Mouse (Mus musculus): Measurements from ENCODE around the gene Lrrtm3. TPM values are rescaled to one million over a fixed set of nuclear protein-coding genes. Genes with fewer than 3 reads are reported as not detected.
A peak's percentile ranks its signal among the peaks of the same experiment; 100 is the strongest.

The Lrrtm3 gene
- total RNA-seq (2021) = 10 to 100 TPM; 73.1 to 75.5 TPM
- long read RNA-seq, experiment 1, transcript Lrrtm3-201 (3 exons, 3,896 nt) = major isoform, 57 of 66 reads
- long read RNA-seq, experiment 1, partial matches to known transcripts = 8 of 66 reads
- long read RNA-seq, experiment 1, other reads (novel, unspliced or antisense) = 1 of 66 reads
- long read RNA-seq, experiment 2, transcript Lrrtm3-201 (3 exons, 3,896 nt) = major isoform, 27 of 38 reads
- long read RNA-seq, experiment 2, partial matches to known transcripts = 5 of 38 reads
- long read RNA-seq, experiment 2, other reads (novel, unspliced or antisense) = 5 of 38 reads

- peak; percentile 84 to 87 for DNase-seq (ENCODE audit: extremely low spot score in 1 of 2, low spot score in 2 of 2)
- intact Hi-C loops (cut with DNase I) = loop anchor here (2.0 to 10.0 kb wide), 8 partner anchors 91 to 1125 kb away; partner anchors contain the start of gene Gm7075
- Histone ChIP-seq H3K27ac (peak within 1 kb of the TSS; percentile 83), H3K4me3 (peak within 1 kb of the TSS; percentile 67)
- peak; percentile 63 for TF ChIP-seq CTCF (IDR thresholded peaks at IDR 0.05)
Measured at GRCm38 (mm10) chr10:64089680-64090460, at the start of gene Lrrtm3. Lrrtm3 (minus strand) TSS chr10:64090277.

DNA sequence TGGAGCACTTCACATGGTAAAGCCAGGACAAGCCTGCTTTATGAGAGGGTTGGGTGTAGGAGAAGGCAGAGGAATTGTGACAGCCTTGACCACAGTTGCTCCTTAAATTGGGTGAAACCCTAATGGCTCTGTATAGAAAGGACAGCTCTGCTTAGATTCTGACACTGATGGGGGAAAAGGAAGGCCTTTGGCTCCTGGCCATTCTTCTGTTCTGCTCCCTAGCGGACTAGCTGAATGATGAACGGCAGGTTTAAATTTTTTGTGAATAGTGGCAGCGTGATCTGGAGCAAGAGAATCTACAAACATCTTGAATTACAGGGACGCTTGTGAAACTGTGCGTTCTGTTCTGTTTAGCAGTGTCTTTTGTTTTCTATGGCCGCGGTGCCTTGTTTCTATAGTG lies 45.4 kb upstream of the Lrrtm3 start:
- Histone ChIP-seq H3K4me3 (no peak overlapping the region), H3K27ac (no peak overlapping the region)
- intact Hi-C loops (cut with DNase I) = no loop called here
- no peak for DNase-seq (ENCODE audit: extremely low spot score in 1 of 2, low spot score in 2 of 2)
- TF ChIP-seq CTCF (IDR thresholded peaks at IDR 0.05) = no peak

DNA sequence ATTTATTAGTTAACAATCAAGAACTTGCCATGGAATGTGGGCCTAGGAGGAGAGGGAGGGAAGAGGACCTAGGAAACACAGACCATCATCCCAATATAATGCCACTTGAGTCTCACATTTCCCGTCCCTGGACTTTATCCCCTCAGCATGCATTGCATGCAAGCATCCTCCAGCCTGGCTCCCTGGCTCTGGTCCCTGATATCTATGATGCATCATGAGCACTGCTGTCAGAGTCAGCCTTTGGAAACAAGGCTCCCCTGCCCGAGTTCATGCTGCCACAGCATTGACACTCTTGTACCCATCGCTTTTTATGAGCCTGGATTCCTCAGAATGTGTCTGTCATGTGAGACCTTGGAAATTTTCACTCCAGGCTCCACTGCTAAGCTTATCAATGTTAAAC lies 43.4 kb upstream of the Lrrtm3 start:
- no peak for DNase-seq (ENCODE audit: extremely low spot score in 1 of 2, low spot score in 2 of 2)

DNA sequence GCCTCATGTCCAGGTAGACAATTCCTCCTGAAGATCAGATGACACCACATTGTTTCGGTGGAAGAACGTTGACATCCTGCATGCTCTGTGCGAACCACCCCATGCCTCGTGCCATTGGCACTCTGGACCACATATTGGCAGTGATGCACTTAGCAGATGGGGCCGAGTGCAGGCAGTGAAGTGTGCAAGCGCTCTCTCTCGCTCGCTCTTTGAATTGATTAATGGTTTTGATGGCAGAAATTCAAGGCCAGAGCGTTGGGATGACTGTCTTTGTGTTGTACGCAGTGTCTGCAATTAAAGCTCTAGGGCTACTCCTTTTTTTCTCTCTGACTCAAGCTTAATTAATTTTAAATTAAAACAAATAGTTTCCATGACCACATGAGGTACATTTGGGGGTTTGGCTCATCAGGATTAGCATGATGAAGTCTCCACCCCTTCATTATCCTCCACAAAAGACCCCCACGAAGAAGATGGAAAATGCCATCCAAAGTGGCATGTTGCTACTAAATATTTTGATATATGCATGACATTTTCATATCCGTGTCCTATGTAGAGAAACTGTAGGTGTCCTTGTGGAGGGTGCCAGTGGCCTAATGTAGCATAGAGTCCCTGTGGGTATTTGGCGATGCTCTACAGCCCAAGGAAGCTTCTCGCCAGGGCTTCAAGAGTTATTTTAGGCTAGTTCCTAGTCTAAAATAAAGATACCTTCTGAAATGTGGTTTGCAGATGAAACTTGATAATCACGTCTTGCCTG lies 40.5 kb upstream of the Lrrtm3 start:
- intact Hi-C loops (cut with DNase I) = no loop called here
- no peak for TF ChIP-seq CTCF (IDR thresholded peaks at IDR 0.05)
- Histone ChIP-seq H3K4me3 (no peak overlapping the region), H3K27ac (no peak overlapping the region)
- no peak for DNase-seq (ENCODE audit: extremely low spot score in 1 of 2, low spot score in 2 of 2)

More for the DNA sequence above, 43.4 kb upstream of the Lrrtm3 start:
- intact Hi-C loops (cut with DNase I) = no loop called here
- Histone ChIP-seq H3K27ac (no peak overlapping the region), H3K4me3 (no peak overlapping the region)
- no peak for TF ChIP-seq CTCF (IDR thresholded peaks at IDR 0.05)

- no peak overlapping the region for H3K4me3 ChIP-seq
- H3K27ac ChIP-seq = no peak overlapping the region
- TF ChIP-seq CTCF (IDR thresholded peaks at IDR 0.05) = no peak
- intact Hi-C loops (cut with DNase I) = no loop called here
- DNase-seq (ENCODE audit: extremely low spot score in 1 of 2, low spot score in 2 of 2) = no peak
Measured at GRCm38 (mm10) chr10:64118833-64119232, 28.8 kb upstream of the Lrrtm3 start.

DNA sequence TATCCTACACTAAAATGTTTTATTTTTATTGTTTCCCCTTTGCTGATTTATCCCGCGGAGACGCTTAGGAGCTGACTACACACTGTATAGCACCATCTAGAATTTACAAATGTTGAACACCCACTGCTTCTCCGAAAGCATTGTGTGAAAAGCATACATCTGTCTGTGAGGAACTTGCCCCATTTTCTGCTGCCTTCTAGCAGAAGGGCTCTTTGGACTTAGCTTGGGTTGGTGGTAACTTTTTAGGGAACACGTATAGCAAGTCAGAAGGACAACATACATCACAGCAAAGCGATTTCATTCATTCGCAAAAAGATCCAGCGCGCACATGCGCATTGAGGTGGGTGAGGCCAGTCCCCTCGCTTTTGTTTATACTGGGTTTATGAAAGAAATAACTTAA lies 25.2 kb upstream of the Lrrtm3 start:
- no peak overlapping the region for H3K4me3 ChIP-seq
- DNase-seq (ENCODE audit: extremely low spot score in 1 of 2, low spot score in 2 of 2) = no peak
- intact Hi-C loops (cut with DNase I) = no loop called here
- no peak overlapping the region for H3K27ac ChIP-seq
- no peak for TF ChIP-seq CTCF (IDR thresholded peaks at IDR 0.05)

- no peak overlapping the region for H3K4me3 ChIP-seq
- no peak for DNase-seq (ENCODE audit: extremely low spot score in 1 of 2, low spot score in 2 of 2)
- peak; percentile 31 for TF ChIP-seq CTCF (IDR thresholded peaks at IDR 0.05)
- intact Hi-C loops (cut with DNase I) = no loop called here
- H3K27ac ChIP-seq = no peak overlapping the region
Measured at GRCm38 (mm10) chr10:64096532-64096931, 6.5 kb upstream of the Lrrtm3 start.

DNA sequence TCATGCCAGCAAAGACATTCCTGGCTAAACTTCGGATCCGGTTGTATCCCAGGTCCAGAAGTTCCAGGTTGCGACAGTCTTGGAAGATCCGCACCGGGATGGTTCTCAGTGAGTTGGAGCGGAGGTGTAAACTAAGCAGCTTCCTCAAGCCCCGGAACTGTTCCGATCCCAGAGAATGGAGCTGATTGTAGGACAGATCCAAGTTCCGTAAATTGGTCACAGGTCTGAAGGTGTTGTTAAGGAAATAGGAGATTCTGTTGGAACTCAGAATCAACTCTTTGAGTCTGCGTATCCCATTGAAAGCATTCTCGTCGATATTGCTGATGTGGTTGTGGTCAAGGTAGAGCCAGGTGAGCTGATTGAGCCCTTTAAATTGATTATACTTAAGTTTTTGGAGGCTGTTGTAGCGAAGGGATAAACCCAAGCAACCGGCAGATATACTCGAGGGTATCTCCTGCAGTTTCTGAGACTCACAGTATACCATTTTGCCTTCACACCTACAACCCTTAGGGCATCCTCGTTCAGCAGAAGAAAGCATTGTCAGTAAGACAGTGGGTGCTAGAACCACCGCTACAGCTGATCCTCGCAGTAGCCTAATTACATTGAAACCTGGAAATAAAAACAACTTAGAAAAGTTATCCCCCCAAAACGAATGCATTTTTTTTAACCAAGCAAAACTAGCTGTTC lies 1.2 kb downstream of the Lrrtm3 start:
- peak in 1 of 2 experiments; percentile 35 for DNase-seq (ENCODE audit: extremely low spot score in 1 of 2, low spot score in 2 of 2)
- peak overlapping the region; percentile 67 for H3K4me3 ChIP-seq
- no peak for TF ChIP-seq CTCF (IDR thresholded peaks at IDR 0.05)
- peak overlapping the region; percentile 83 for H3K27ac ChIP-seq
- intact Hi-C loops (cut with DNase I) = loop anchor here (5.0 to 10.0 kb wide), 7 partner anchors 128 to 1126 kb away; partner anchors contain the start of gene Gm7075

DNA sequence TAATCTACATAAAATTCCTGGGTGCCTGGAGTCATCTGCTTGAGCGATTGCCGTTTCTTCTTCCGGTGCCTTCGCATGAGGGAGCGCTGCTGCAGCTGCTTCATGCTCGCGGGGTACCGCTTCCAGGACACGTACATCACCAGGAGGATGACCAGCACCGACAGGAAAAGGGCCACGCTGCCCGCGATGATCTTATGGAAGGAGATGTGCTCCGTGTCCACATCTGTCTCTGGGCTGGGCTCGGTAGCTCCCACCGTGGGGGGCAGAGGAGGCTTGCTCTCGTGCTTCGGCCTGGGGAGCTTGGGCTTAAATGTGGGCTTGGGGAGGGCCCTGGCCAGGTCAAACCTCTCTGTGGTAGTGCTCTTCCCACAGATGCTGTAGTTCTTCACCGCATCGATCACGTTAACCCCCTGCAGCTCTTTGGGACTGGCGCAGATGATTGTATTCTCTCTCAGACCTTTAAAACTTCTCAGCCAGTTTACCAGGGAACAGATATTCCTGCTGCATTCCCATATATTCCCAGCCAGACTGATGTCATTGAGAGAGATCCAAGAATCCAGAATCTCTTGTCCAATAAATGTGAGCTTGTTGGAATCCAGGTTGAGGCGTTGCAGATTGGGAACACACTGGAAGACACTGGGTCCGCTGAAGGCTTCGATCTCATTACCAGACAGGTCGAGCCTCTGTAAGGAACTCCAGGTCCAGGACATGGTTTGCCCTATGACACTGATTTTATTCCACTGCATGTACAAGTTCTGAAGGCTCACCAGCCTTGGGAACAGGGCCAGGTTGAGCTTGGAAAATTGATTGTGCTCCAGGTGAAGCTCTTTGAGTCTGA lies 1.9 kb downstream of the Lrrtm3 start:
- peak; percentile 41 to 45 for DNase-seq (ENCODE audit: extremely low spot score in 1 of 2, low spot score in 2 of 2)
- H3K27ac ChIP-seq = peak overlapping the region; percentile 83
- TF ChIP-seq CTCF (IDR thresholded peaks at IDR 0.05) = no peak
- H3K4me3 ChIP-seq = peak overlapping the region; percentile 67
- intact Hi-C loops (cut with DNase I) = loop anchor here (5.0 to 10.0 kb wide), 7 partner anchors 129 to 1127 kb away; partner anchors contain the start of gene Gm7075

GRCm38 (mm10) chr10:64087521-64087920 lies 2.6 kb downstream of the Lrrtm3 start:
- no peak for TF ChIP-seq CTCF (IDR thresholded peaks at IDR 0.05)
- Histone ChIP-seq H3K27ac (peak overlapping the region; percentile 83), H3K4me3 (peak overlapping the region; percentile 67)
- intact Hi-C loops (cut with DNase I) = loop anchor here (5.0 to 10.0 kb wide), 7 partner anchors 130 to 1127 kb away; partner anchors contain the start of gene Gm7075
- DNase-seq (ENCODE audit: extremely low spot score in 1 of 2, low spot score in 2 of 2) = no peak

All from left cerebral cortex, adult 2 months (tissue).